Mouse (Mus musculus): ENCODE data around the gene Gpd1l.

The Gpd1l gene

DNA sequence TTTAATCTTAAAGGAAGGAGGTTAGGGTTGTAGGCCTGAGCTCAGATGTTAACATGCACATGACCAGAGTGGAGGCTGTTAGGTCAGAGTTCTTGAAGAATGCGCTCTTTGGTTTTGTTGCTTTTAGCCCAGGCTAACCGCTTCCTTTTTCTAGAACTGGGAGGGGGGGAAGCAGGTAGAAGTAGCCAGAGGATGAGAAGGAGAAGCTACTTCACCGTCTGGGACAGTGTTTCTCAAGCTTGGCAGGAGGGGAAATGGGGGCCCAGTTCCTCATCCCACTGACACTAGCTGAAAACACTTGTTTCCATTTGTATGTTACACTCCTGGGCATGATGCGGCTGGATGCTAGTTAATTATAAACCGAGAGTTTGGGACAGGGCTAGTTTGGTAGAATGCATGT lies 8.2 kb downstream of the Gpd1l start:
- no peak for DNase-seq

DNA sequence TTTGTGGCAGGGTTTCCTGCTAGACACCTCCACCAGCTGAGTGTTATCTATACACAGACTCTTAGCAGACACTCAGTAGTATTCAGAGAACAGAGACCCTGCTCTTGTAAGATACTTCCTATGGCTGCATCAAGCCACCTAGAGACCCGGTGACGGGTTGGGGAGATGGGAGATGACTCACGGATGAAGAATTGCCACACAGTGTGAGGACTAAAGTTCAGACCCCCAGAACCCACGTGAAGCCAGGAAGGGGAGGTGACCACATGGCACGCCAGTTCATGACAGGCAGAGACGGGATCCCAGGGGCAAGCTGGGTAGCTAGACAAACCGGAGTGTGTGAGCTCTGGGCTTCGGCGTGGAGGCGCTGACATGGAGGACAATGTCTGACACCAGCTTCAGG lies 8.7 kb downstream of the Gpd1l start:
- DNase-seq, result no peak

DNA sequence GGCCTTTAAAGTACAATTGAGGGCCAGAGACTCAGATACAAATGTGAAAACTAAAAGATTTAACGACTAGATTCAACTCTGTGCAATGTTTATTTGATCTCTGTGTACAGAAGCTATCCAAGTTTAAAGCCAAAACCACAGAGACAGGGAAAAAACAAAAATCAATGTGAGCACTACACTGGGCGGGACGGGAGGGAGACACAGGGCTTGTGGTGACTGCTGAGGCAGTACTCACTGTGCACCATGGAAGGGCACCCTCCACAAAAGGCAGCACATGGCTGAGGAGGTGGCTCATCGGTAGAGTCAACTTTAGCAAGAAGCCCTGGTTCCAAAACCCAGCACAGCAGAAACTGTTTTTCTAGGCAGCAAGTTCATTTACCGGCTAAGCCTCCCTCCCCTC lies 9.3 kb downstream of the Gpd1l start:
- DNase-seq, result no peak

DNA sequence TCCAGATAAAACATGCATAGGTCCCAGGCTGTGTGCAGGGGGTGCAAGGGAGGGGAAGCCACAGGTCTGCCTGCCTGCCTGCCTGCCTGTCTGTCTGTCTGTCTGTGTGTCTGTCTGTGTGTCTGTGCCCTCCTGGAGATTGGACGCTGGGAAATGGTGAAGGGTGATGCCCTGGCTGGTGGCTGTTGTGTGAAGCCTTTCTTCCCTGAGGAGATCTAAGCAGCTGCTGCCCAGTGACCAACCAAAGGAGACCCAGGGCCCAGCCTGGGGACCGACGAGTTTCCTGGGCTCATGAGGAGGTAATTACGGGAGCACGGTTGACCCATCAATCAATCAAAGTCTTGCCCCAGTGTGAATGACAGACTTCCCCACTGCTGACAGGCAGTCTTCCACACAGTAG lies 11.6 kb downstream of the Gpd1l start:
- no peak for DNase-seq

DNA sequence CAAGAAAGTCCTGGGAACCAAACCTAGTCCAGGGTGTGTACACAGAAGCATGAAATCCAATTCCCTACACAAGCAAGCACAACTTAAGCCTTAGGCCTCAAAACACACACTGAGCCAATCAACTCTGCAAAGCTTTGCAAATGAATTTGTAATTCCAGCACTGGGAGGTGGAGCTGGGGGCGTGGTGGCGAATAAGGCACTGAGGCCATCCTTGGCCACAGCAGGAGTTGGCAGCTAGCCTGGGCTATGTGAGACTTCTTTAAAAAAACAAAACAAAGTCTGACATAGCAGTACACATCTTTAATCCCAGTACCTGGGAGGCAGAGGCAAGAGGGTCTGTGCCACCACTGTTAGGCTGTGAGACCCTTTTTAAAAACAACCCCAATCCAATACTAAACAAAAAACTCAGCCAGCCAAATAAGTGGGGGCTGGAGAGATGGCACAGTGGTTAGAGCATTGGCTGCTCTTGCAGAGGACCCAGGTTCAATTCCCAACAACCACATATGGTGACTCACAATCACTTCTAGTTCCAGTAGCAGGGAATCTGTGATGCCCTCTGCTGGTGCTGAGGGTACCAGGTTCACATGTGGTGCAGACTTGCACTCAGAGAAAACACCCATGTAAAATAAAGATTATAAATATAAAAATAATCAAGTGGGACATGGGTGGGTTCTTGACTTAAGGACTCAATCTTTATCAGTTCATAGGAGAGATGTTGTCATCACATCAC lies 12.3 kb downstream of the Gpd1l start:
- DNase-seq, result no peak

DNA sequence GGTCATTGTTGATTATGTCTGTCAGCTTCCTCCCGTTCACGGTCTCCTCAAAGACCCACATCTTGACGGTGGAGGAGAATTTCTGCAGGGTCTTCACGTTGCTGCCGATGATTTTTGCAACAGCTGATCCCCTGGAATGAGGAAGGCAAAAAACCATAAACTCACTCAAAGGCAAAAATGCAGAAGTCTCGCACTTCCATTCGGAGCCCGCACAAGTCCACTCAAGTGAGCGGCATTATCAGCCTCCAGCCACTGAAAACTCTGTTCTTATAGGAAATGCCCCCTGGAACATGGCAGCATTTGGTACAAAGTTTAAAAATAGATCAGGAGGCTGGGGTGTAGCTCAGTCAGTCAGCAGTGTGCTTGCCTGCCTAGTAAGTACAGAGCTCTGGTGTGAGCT lies 13.2 kb downstream of the Gpd1l start:
- DNase-seq, result no peak

DNA sequence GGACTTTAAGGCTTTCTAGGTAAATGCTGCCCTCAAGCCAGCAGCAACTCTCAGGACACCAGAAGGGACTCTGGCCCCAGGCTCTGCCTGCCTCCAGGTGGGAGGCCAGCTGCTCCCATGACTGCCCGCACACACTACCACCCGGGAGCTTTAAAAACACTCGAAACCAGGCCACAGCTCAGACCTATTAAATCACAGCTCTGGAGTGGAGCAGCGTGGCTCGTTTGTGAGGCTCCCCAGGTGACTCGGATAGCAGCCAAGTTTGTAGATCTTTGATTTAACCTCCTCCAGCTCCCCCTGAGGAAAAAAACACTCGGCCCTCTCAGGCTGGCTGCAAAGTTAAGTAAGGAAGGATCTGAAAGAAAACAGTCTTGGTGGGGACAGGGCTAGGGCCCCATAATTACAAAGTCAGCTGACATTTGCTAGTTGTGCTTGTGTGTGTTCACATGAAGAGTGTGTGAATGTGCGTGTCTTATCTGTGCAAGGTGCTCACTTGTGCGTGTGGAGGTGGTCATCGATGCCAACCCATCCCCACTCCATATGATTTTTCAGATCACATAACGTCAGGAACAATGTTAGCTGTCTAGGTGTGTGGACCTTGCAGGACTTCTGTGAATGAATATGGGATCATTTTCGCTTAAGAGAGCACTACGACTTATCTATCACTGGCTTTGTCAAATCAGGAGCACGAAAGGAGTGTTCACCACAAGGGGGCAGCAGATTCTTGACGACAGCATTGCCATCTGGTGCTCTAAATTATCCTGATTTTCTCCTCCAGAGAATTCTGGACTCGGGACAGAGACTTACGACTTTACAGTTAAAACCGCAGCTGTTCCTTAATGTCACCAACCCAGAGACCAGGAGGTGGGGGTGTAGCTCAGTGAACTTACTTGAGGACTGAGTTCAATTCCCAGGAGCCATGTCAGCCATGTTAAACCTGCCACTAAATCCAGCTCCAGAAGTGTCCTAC lies 20.8 kb downstream of the Gpd1l start:
- DNase-seq, result peak; percentile 84

DNA sequence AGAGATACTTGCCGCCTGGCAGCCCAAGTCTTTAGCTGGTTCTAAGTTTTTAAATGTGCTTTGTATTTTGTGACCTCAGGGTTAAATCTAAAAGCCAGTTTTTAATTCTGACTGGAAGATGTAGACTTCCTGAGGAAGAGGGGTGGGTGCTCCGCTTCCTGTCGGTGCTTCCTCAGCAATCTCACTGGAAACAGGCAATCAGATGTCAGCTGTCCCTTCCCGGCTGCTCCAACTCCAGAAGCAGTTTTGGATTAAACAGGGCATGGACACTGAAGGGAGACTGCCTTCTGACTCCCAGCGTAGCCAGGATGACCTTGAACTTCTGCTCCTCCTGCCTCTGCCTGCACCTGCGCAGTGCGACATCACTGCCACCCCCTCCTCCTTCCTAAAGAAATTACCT lies 26.3 kb downstream of the Gpd1l start:
- no peak for DNase-seq

DNA sequence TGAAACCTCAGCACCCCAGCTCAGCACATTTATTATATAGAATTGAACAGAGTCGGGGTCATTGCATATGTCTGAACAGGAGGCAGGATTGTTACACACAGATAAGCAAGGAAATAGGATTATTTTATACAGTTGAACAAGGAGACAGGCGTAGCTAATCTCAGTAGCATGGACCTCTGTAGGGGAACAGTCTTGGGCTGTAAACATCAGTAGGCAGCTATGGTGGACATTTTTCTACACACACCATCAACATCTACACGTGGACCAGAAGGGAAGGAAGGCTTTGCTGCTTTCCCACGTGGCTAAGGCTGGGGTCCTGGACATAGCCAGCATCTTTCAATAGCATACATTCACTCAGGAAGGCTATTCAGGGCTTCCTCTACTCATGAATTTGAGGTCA lies 37.9 kb downstream of the Gpd1l start:
- no peak for DNase-seq

DNA sequence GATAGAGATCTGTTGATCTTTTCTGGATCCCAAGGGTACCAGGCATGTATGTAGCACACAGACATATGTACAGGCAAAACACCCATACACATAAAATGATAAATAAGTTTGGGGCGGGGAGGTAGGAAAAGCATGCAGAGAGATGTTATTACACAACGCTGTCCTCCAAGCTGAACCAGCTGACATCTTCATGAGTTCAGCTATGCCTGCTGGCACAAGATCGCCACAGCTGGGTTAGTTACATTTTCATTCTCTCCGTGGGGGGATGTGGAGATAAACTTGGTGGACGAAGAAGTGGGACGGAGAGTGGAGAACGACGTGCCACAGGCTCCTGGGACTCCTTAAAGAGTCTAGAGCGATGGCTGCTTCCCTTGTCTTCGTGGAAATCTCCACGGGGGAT lies 40.8 kb downstream of the Gpd1l start:
- no peak for DNase-seq

DNA sequence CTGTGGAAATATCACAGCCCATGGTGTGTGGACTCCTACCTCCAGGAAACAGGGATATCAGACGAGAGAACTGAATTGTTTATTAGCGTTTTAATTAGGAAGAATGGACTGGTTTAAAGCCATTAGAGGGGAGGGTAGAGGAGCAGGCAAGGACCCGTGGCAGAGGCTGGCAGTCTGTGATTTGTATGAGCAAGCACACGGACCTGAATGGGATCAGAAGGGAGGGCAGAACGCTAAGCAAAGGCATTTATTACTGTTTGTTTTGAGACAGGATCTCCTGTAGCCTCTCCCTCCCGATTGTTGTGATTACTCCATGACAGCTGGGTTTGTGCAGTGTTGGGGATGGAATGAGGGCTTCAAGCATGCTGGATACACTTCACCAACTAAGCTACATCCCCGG lies 43.4 kb downstream of the Gpd1l start:
- DNase-seq, result no peak

DNA sequence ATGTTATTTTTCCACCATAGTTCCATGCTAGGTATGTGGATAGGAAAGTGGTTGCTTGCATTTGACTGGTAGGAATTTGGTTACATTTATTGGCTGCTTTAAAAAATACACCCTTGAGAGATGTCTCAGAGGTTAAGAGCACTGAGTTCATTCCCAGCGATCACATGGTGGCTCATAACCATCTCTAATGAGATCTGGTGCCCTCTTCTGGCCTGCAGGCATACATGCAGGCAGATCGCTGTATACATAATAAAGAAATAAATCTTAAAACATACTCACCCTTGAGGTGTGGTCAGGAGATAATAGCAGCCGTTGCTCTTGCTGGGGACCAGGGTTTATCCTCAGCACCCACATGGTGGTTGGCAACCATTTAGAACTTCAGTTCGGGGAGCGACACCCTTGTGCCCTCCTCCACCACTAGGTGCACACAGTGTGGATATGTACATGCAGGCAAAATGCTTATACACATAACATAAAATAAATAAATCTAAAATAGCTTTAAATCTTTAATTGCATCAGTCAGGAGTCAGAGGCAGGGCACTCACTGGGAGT lies 44.9 kb downstream of the Gpd1l start:
- DNase-seq, result no peak

DNA sequence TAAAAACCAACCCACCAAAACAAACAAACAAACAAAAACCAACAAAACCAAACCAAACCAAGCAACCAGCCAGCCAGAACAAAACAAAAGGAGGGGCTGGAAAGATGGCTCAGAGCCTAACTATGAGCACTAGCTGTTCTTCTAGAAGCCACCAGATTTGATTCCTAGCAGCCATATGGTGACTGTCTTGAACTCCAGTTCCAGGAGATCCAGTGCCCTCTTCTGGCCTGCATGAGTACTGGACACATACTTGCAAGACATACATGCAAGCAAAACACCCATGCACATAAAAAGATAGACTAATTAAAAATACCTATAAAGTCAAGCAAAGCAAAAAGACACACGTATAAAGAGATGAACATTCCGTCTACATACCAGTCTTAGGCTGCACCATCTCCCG lies 46.1 kb downstream of the Gpd1l start:
- no peak for DNase-seq

DNA sequence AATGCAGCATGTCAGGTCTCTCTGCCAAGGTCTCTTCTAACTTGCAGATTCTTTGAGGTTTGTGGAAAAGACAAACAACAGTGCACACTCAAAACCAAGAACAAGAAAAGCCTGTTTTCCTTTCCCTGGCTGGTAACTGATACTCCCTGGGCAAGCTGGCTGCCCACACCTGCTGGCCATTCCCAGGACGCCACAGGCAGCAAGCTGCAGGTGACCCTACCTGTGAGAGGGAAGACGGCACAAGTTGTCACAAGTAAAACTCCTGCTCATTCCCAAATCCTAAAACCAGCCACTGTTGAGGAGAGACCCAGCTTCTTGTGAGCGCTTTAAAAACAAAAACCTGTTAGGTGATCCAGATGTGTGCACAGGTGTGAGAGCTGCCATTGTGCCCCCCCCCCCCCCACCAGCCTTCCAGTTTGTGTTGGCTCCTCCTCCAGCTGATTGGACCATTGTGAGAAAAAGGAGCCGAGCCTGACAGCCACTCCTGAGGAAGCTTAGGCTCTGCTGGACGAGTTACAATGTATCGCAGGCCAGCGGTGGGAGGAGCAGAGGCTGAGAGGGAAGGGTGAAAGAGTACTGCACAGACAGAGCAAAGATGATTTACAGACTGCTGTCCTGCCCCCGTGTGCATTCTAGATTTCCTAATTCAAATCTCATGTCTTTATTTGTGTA lies 47.7 kb downstream of the Gpd1l start:
- DNase-seq, result no peak

DNA sequence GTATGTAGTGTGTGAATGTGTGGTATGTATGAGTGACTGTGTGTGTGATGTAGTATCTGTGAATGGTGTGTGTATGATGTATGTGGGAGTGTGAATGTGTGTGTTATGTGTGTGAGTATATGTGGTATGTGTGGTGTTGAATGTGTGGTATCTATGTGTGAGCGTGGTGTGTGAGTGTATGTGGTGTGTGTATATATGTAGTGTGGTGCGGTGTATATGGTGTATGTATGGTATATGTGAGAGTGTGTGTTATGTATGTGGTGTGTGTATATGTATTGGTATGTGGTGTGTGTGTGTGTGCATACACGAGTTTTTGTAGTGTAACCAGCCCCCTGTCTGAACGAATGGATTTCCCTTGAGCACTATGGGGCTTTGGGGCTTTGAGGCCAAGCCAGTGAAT lies 48.2 kb downstream of the Gpd1l start:
- no peak for DNase-seq

DNA sequence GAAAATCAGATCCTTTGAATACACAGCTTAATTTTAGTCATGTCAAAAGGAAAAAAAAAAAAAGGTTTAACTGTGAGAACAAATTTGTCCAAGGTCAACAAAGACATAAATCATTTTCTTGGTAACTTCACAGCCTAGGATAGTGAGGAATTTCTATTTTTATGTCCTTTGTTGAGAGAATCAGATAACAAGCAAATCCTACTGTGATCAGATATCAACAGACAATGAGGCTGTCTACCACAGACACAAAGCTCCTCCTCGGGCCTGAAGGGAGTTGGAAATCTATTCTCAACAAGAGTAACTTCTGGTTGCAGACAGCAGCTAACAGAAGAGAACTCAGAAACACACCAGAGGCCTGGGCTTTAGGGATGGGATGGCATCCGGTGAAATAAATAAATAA lies 51.8 kb downstream of the Gpd1l start:
- no peak for DNase-seq

DNA sequence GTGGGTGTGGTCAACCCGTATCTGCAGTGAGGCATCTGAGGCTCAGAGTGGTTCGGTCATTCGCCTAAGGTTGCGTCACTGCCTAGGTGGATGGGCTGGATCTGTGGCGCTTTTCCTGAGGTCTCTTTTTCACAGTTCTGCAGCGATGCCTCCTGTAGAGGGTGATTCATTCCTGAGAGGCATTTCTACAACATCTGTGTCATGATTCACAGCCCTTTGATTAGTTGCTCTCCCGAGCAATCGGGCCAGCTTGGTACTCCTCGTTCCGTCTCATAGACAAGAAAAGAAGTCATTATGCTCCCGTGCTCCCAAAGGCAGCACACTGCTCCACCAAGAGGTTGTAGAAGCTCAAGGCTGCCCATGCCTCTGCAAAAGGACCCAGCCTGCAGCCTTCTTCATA lies 78.5 kb downstream of the Gpd1l start:
- no peak for DNase-seq

DNA sequence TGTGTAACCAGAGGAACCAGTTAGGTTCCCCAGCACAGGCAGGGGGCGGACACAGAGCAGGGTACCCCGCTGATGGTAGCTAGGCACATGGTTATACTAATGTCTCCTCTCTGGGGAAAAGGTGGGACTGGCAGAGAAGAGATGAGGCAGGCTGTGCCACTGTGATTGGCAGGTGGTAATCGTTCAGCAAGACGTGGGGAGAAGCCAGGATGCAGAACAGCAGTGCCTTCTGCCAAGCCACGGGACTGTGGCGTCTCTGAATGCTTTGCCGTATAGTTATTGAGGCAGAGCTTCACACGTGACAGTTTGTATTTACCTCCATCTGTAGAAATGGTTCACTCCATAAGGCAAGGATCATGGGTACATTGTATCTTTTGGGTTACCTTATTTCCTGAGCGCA lies 79.1 kb downstream of the Gpd1l start:
- no peak for DNase-seq

DNA sequence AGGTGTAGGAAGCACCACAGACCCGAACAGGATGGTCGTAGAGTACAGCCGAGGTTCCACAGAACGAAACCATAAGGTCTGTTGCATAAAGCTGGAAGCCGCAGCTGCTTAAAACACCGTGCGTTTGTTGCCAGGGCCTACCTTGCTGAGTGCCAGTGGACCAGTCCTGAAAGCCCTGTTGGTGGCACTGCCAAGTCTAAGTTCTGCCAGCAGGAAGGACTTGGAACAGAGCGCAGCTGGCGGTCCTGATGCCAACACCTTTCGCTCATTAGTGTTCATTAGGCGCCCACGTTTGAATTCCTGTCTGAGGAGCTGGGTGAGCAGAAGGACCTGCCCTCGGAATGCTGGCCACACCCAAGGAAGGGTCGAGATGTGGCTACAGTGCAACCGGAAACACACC lies 80.5 kb downstream of the Gpd1l start:
- DNase-seq, result no peak

DNA sequence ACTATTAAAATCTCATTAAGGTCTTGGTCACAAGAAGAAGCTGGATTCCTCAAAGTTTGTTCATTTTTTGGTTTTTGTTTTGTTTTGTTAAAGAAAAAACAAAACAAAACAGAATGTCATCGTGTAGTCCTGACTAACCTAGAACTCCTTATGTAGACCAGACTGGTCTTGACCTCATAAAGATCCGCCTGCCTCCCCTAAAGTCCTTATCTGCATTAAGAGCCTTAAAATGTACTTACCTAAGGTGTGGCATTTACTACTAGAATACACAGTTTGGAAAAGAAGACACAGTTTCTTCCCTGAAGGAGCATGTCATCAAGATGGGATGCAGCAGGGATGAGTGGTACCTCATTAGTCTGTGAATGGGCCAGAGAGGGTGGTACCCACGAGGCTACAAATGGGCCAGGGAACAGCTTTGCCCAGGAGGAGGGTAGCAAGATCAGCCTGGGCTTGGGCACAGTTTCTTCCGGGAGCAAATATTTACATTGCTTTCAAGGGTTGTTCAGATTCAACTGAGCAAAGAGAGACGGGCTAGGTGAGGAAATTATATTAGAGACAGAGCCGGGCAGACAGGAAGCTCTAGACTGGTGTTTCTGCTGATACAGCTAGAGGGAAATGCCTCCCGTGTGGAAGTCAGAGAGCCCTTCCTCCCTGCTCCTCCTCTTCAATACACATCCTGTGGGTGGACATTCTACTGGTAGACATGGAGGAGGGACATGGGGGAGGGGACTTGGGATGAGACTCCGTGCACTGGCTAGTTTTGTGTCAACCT lies 82.2 kb downstream of the Gpd1l start:
- no peak for DNase-seq
